Mouse (Mus musculus) limb, embryonic 15.5 days (tissue): ENCODE measurements around the gene Prmt8. TPM values are rescaled to one million over a fixed set of nuclear protein-coding genes. Genes with fewer than 3 reads are reported as not detected.

Source experiments
- ATAC-seq: fragments of 200-750 bp; cut with Nextera tagmentation; 2 replicates; pipeline ENCODE4 v1.8.0; 2017; ENCODE audit warnings: low read depth, moderate TSS enrichment; ENCODE audit not compliant: insufficient number of reproducible peaks, low FRiP score, low TSS enrichment
- H3K27ac ChIP-seq: fragments of 300-500 bp; sonication (generic); 2 replicates; pipeline ENCODE4 v1.5.1; 2015; ENCODE audit warnings: moderate library complexity, mild to moderate bottlenecking, inconsistent platforms
- H3K27me3 ChIP-seq: fragments of 300-500 bp; sonication (generic); 2 replicates; pipeline ENCODE4 v1.6.1; 2015; ENCODE audit warnings: inconsistent platforms
- H3K36me3 ChIP-seq: fragments of 300-500 bp; sonication (generic); 2 replicates; pipeline ENCODE4 v1.6.1; 2015; ENCODE audit warnings: inconsistent platforms
- H3K4me1 ChIP-seq: fragments of 300-500 bp; sonication (generic); 2 replicates; pipeline ENCODE4 v1.6.1; 2015; ENCODE audit warnings: inconsistent platforms
- H3K4me2 ChIP-seq: fragments of 300-500 bp; sonication (generic); 2 replicates; pipeline ENCODE4 v1.6.1; 2015; ENCODE audit warnings: mild to moderate bottlenecking, inconsistent platforms
- H3K4me3 ChIP-seq: fragments of 300-500 bp; sonication (generic); 2 replicates; pipeline ENCODE4 v1.5.1; 2015; ENCODE audit warnings: mild to moderate bottlenecking, inconsistent platforms
- H3K9ac ChIP-seq: fragments of 300-500 bp; sonication (generic); 2 replicates; pipeline ENCODE4 v1.6.1; 2015; ENCODE audit warnings: inconsistent platforms
- H3K9me3 ChIP-seq: fragments of 300-500 bp; sonication (generic); 2 replicates; pipeline ENCODE4 v1.6.1; 2016; ENCODE audit warnings: inconsistent platforms
- WGBS: fragments of 180-500 bp; shearing (Covaris S2); methylation state at CpG from one replicate; pipeline ENCODE4 v1.1.7; 2015; 5-methylcytosine and 5-hydroxymethylcytosine counted together
- microRNA-seq: library from miRNA; unstranded; fragments of <30 nt; microRNA quantifications from one replicate; pipeline ENCODE4, GENCODE M21; 2016
- polyA plus RNA-seq: library from polyadenylated mRNA; unstranded; fragments of >200 nt; fragmentation: Nextera tagmentation; extraction: Ambion mirVana; gene quantifications from 2 replicates; pipeline ENCODE4 v1.2.1, GENCODE M21; 2015

Gene Prmt8
- polyA plus RNA-seq, 1 experiment from 2014 or later: 0.44 TPM

DNA sequence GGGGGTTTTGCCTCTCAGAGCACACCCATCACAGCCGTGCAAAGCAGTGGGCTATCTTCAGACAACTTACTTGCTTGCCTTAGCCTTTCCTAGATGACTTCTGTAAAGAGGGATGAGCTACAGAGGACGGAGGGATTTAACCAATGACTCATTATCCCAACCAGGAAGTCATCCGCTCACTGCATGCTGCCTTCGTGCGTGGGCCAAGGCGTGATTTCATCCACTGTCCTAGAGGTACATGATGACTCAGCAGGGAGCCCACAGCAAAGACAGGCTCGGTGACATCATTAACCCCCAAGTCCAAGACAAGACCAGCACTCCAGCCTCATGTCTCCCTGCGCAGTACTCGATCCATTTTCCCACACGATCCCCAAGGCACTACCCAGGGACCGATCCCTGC, 112.1 kb downstream of the Prmt8 start:
- H3K27ac ChIP-seq: no peak overlapping the region
- H3K9ac ChIP-seq: no peak overlapping the region
- H3K27me3 ChIP-seq: no peaks in the 10 kb centered on the region
- 86% methylated on average over 11 of the region's 11 CpGs for WGBS
- no peaks in the 10 kb centered on the region for H3K36me3 ChIP-seq
- no peak for ATAC-seq
- H3K4me2 ChIP-seq: no peak overlapping the region
- no peaks in the 10 kb centered on the region for H3K9me3 ChIP-seq
- H3K4me3 ChIP-seq: no peak overlapping the region
- peaks cover 9% of the 10 kb centered on the region; the same call in 1 of the 2 replicates for H3K4me1 ChIP-seq

- no peaks in the 10 kb centered on the region for H3K27me3 ChIP-seq
- H3K27ac ChIP-seq: no peak overlapping the region
- 20% methylated on average over 4 of the region's 4 CpGs for WGBS
- H3K4me1 ChIP-seq: peaks cover 9% of the 10 kb centered on the region; the same call in 1 of the 2 replicates
- H3K36me3 ChIP-seq: no peaks in the 10 kb centered on the region
- H3K9me3 ChIP-seq: no peaks in the 10 kb centered on the region
- no peak overlapping the region for H3K9ac ChIP-seq
- H3K4me2 ChIP-seq: no peak overlapping the region
- no peak overlapping the region for H3K4me3 ChIP-seq
- ATAC-seq: no peak
Measured at GRCm38 (mm10) chr6:127655988-127656387, 113.3 kb downstream of the Prmt8 start.

GRCm38 (mm10) chr6:127641077-127641801, 128.0 kb downstream of the Prmt8 start:
- ATAC-seq: no peak
- no peak overlapping the region for H3K27ac ChIP-seq
- no peaks in the 10 kb centered on the region for H3K4me1 ChIP-seq
- no peaks in the 10 kb centered on the region for H3K27me3 ChIP-seq
- H3K4me3 ChIP-seq: no peak overlapping the region
- no peaks in the 10 kb centered on the region for H3K9me3 ChIP-seq
- H3K4me2 ChIP-seq: no peak overlapping the region
- no peaks in the 10 kb centered on the region for H3K36me3 ChIP-seq
- WGBS: 65% methylated on average over 8 of the region's 8 CpGs
- H3K9ac ChIP-seq: no peak overlapping the region

Small RNA genes within 50 kb of the gene (microRNA-seq; reads per million reads assigned to microRNA genes)
- not detected for gene Mir7233

Other genes with a start within 250 kb of the Prmt8 start
- 0.99 and 1.5 TPM in 2 replicates for gene Cracr2a, start 208.1 kb downstream of the Prmt8 start, polyA plus RNA-seq
- 25.3 and 25.4 TPM in 2 replicates for gene Tspan11, start 118.1 kb upstream of the Prmt8 start, polyA plus RNA-seq